Mouse (Mus musculus): ENCODE data around the gene Ube2f. TPM values are rescaled to one million over a fixed set of nuclear protein-coding genes. Genes with fewer than 3 reads are reported as not detected.

The Ube2f gene
- polyA plus RNA-seq, 1 experiment from 2014 or later, result 80.5 TPM

DNA sequence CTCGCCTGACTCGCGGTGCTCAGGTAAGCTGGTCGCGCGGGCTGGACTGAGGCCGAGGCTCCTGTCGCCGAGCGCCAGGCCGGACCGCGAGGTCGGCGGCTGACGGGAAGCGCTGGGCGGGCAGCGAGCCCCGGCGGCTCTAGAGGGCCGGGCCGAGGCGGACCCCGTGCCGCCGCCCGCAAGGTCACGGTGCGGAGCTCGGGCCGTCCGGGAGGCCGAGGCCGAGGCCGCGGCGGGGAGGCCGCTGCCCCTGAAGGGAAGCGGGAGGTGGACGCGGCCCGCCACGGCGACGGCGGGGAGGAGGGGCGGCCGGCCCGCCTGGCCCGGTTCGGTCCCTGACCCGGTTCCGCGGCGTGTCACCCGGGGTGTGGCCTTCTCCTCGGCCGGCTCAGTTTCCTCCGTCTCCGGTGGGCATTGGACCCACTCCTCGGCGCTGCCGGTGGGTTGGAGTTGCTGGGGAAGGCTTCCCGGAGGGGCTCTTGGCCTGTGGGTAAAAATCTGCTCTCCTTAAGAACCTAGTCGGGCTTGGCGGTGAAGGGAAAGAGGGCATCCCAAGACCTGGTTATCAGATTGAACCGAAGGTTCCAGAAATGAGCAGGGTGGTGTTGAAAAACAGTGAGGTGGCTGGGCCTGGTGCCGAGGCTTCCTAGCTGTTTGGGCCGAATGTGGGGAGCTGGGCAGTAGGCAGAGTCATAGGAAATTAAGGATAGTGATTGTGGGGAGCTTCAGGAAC lies 477 bp downstream of the Ube2f start:
- H3K36me3 ChIP-seq (ENCODE audit: control insufficient read depth, insufficient read depth, low read length), result 0 out of 2 replicates have a peak, but pooled peaks cover 3% of the 10 kb centered on the region
- no peaks in the 10 kb centered on the region for H3K27me3 ChIP-seq (ENCODE audit: control insufficient read depth, insufficient read depth, low read length)
- peak overlapping the region; percentile 99 for H3K4me3 ChIP-seq (ENCODE audit: low read length)
- H3K9me3 ChIP-seq (ENCODE audit: control insufficient read depth, low read length), result no peaks in the 10 kb centered on the region
- H3K4me1 ChIP-seq (ENCODE audit: control insufficient read depth, insufficient read depth, low read length), result peaks cover 16% of the 10 kb centered on the region
- WGBS, result under 1% methylated on average over 56 of the region's 70 CpGs
- H3K4me2 ChIP-seq (replicated peaks; ENCODE audit: low read depth, low read length), result peak overlapping the region; percentile 72
- H3K27ac ChIP-seq (ENCODE audit: low read depth, low read length), result peak overlapping the region; percentile 78
- ATAC-seq (ENCODE audit: low FRiP score, low TSS enrichment), result no peak
- peak overlapping the region; percentile 97 for H3K9ac ChIP-seq (ENCODE audit: low read depth, low read length)

DNA sequence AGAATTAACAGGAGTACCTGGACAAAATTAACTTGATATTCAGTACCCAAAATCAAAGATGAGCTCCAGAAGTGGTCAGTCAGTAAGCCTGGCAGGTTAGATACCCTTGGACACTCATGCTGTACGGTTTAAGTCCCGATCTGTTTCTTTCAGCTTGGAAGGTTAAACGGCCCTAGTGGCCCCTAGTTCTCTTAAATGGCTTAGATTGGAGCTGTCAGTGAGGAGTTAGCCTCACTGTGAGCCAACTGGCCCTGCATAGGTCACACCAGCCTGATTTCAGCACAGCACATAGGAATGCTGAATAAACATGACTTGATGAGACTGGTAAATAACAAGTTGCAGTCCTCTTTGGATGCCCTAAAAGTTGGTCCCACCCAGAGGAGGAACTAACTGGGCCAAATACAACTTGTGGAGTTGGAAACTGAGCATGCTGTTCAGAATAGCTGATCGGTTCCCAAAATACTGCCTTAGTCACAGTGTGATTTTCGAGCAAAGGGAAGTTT lies 1.1 kb downstream of the Ube2f start:
- WGBS, result 42% methylated on average over 5 of the region's 5 CpGs

DNA sequence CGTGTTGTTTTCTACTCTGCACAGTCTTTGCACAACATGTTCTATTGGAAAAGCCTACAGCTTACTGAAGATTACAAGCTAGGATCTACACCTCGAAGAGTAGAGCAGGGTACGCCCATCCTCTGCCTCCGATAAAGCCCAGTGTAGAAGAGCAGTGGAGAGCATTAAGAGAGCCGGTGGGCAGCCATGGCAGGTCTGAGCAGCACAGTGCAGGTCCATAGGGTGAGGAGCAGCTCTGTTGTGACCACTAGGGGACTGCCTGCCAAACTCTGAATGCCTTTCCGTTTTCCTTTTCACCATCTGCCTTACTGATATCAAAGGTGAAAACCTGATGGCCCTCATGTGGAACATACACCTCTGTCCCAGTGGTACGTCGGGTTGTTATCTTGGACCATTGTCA lies 1.8 kb downstream of the Ube2f start:
- WGBS, result 61% methylated on average over 8 of the region's 8 CpGs
- Histone ChIP-seq H3K9me3 (ENCODE audit: control insufficient read depth, low read length) (no peaks in the 10 kb centered on the region), H3K4me1 (ENCODE audit: control insufficient read depth, insufficient read depth, low read length) (peaks cover 16% of the 10 kb centered on the region), H3K4me2 (replicated peaks; ENCODE audit: low read depth, low read length) (peak overlapping the region; percentile 72), H3K36me3 (ENCODE audit: control insufficient read depth, insufficient read depth, low read length) (0 out of 2 replicates have a peak, but pooled peaks cover 3% of the 10 kb centered on the region), H3K4me3 (ENCODE audit: low read length) (no peak overlapping the region), H3K9ac (ENCODE audit: low read depth, low read length) (peak overlapping the region; percentile 97), H3K27ac (ENCODE audit: low read depth, low read length) (no peak overlapping the region), H3K27me3 (ENCODE audit: control insufficient read depth, insufficient read depth, low read length) (no peaks in the 10 kb centered on the region)
- no peak for ATAC-seq (ENCODE audit: low FRiP score, low TSS enrichment)

More for the DNA sequence above, 1.1 kb downstream of the Ube2f start:
- H3K9me3 ChIP-seq (ENCODE audit: control insufficient read depth, low read length), result no peaks in the 10 kb centered on the region
- no peaks in the 10 kb centered on the region for H3K27me3 ChIP-seq (ENCODE audit: control insufficient read depth, insufficient read depth, low read length)
- peak overlapping the region; percentile 97; the same call in 1 of the 2 replicates for H3K9ac ChIP-seq (ENCODE audit: low read depth, low read length)
- peaks cover 16% of the 10 kb centered on the region for H3K4me1 ChIP-seq (ENCODE audit: control insufficient read depth, insufficient read depth, low read length)
- peak overlapping the region; percentile 72 for H3K4me2 ChIP-seq (replicated peaks; ENCODE audit: low read depth, low read length)
- no peak overlapping the region for H3K27ac ChIP-seq (ENCODE audit: low read depth, low read length)
- ATAC-seq (ENCODE audit: low FRiP score, low TSS enrichment), result no peak
- peak overlapping the region; percentile 99 for H3K4me3 ChIP-seq (ENCODE audit: low read length)
- 0 out of 2 replicates have a peak, but pooled peaks cover 3% of the 10 kb centered on the region for H3K36me3 ChIP-seq (ENCODE audit: control insufficient read depth, insufficient read depth, low read length)

DNA sequence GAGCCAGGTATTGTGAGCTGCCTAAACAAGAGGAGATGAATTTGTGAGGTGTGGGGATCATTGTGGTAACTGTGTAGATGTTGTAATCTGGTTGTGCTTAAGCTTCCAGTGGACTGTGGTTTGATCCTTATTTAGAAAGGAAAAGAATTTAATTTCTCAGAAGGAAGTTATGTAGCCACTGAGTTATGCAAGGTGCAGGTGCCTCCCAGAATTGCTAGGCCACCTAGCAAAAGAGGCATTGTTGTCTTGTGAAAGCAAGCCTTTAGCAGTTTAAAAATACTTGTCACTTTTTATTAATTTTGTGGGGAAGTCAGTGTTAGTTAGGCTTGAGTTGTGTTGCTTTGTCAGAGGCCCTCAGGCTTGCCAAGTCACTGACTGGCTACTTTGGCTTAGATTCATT lies 7.8 kb downstream of the Ube2f start:
- ATAC-seq (ENCODE audit: low FRiP score, low TSS enrichment), result no peak

DNA sequence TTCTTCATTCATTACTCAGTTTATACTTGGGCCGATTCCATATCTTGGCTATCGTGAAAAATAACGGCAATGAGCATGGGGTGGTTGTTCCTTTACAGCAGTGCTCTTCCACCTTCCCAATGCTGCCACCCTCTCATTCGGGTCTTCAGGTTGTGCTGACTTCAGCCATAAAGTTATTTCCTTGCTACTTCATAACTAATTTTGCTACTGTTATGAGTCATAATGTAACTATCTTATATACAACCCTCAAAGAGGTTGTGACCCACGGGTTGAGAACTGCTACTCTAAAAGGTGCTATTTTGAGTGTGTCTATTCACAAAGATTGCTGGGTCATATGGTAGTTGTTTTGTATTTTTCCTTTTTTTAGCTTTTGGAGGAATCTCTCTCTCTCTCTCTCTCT lies 9.7 kb downstream of the Ube2f start:
- H3K36me3 ChIP-seq (ENCODE audit: control insufficient read depth, insufficient read depth, low read length), result peaks cover under 1% of the 10 kb centered on the region; the same call in 1 of the 2 replicates
- no peak overlapping the region for H3K27ac ChIP-seq (ENCODE audit: low read depth, low read length)
- no peak overlapping the region for H3K4me3 ChIP-seq (ENCODE audit: low read length)
- no peak overlapping the region for H3K9ac ChIP-seq (ENCODE audit: low read depth, low read length)
- H3K4me1 ChIP-seq (ENCODE audit: control insufficient read depth, insufficient read depth, low read length), result no peaks in the 10 kb centered on the region
- ATAC-seq (ENCODE audit: low FRiP score, low TSS enrichment), result no peak
- no peak overlapping the region for H3K4me2 ChIP-seq (replicated peaks; ENCODE audit: low read depth, low read length)
- WGBS, result 90% methylated on average over 5 of the region's 5 CpGs
- H3K27me3 ChIP-seq (ENCODE audit: control insufficient read depth, insufficient read depth, low read length), result no peaks in the 10 kb centered on the region
- H3K9me3 ChIP-seq (ENCODE audit: control insufficient read depth, low read length), result no peaks in the 10 kb centered on the region

More for the DNA sequence above, 7.8 kb downstream of the Ube2f start:
- peaks cover 3% of the 10 kb centered on the region; the same call in 1 of the 2 replicates for H3K36me3 ChIP-seq (ENCODE audit: control insufficient read depth, insufficient read depth, low read length)
- no peaks in the 10 kb centered on the region for H3K4me1 ChIP-seq (ENCODE audit: control insufficient read depth, insufficient read depth, low read length)
- H3K27me3 ChIP-seq (ENCODE audit: control insufficient read depth, insufficient read depth, low read length), result no peaks in the 10 kb centered on the region
- H3K9ac ChIP-seq (ENCODE audit: low read depth, low read length), result no peak overlapping the region
- no peaks in the 10 kb centered on the region for H3K9me3 ChIP-seq (ENCODE audit: control insufficient read depth, low read length)
- H3K4me3 ChIP-seq (ENCODE audit: low read length), result no peak overlapping the region
- H3K27ac ChIP-seq (ENCODE audit: low read depth, low read length), result no peak overlapping the region
- no peak overlapping the region for H3K4me2 ChIP-seq (replicated peaks; ENCODE audit: low read depth, low read length)

DNA sequence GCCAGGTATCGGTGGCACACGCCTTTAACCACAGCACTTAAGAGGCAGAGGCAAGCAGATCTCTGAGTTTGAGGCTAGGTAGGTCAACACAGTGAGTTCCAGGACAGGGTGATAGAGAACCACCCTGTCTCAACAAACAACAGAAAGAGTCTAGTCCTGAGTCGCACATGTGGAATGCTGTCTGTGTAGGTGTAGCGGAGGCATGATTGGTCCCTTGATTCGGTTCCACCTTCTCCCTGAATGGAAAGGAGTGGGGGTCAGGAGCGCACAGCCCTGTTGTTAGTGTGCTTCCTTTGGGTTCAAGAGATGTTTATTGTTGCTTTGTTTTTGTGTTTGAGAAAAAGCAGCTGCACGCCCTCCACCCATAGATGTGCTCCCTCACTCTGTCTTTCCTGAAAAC lies 12.4 kb downstream of the Ube2f start:
- H3K36me3 ChIP-seq (ENCODE audit: control insufficient read depth, insufficient read depth, low read length), result peaks cover 19% of the 10 kb centered on the region
- ATAC-seq (ENCODE audit: low FRiP score, low TSS enrichment), result no peak
- 91% methylated on average over 7 of the region's 7 CpGs for whole genome bisulfite sequencing
- no peak overlapping the region for H3K27ac ChIP-seq (ENCODE audit: low read depth, low read length)
- no peaks in the 10 kb centered on the region for H3K4me1 ChIP-seq (ENCODE audit: control insufficient read depth, insufficient read depth, low read length)
- H3K9me3 ChIP-seq (ENCODE audit: control insufficient read depth, low read length), result no peaks in the 10 kb centered on the region
- no peak overlapping the region for H3K9ac ChIP-seq (ENCODE audit: low read depth, low read length)
- no peak overlapping the region for H3K4me2 ChIP-seq (replicated peaks; ENCODE audit: low read depth, low read length)
- no peaks in the 10 kb centered on the region for H3K27me3 ChIP-seq (ENCODE audit: control insufficient read depth, insufficient read depth, low read length)
- no peak overlapping the region for H3K4me3 ChIP-seq (ENCODE audit: low read length)

DNA sequence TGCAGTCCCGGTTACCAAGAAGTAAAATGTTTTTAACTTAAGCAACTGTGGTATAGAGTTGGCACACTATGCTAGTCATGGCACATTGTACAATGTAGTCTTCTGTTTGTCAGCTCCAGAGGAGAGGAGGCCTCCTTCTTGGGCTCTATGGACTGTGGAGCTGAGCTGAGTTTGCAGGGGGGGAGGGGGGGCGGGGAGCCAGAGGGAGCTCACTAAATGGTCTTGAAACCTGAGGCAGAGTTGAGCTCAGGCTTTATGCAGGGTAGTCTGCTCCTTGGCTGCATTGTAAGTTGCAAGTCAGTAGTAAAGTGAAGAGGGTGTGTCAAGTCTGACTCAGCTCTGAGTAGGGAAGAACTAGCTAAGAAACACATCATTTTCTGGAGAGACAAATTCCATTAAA lies 22.2 kb downstream of the Ube2f start:
- Histone ChIP-seq H3K27me3 (ENCODE audit: control insufficient read depth, insufficient read depth, low read length) (no peaks in the 10 kb centered on the region), H3K36me3 (ENCODE audit: control insufficient read depth, insufficient read depth, low read length) (peaks cover 21% of the 10 kb centered on the region), H3K9ac (ENCODE audit: low read depth, low read length) (no peak overlapping the region), H3K4me2 (replicated peaks; ENCODE audit: low read depth, low read length) (no peak overlapping the region), H3K9me3 (ENCODE audit: control insufficient read depth, low read length) (no peaks in the 10 kb centered on the region), H3K4me1 (ENCODE audit: control insufficient read depth, insufficient read depth, low read length) (no peaks in the 10 kb centered on the region), H3K27ac (ENCODE audit: low read depth, low read length) (no peak overlapping the region), H3K4me3 (ENCODE audit: low read length) (no peak overlapping the region)
- WGBS, result 86% methylated on average over 2 of the region's 2 CpGs
- ATAC-seq (ENCODE audit: low FRiP score, low TSS enrichment), result no peak

DNA sequence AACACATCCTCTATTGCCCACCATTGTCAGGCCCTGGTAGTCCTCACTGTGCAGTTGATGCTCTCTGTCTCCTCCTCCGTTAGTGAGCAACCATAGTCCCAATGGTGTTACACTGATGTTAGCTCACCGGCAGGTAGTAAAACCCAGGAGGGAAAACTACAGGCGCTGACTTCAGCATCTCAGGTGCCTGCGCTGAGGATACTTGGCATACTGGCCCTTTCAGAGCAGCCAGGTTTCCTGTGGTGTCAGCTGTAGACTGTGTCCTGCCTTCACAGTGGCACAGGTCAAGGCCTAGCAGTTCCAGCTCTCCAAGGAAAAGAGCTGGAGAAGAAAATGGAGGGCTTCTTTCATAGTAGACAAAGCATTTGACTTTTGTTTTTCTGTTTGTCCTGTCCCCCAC lies 26.5 kb downstream of the Ube2f start:
- Histone ChIP-seq H3K4me1 (ENCODE audit: control insufficient read depth, insufficient read depth, low read length) (no peaks in the 10 kb centered on the region), H3K9me3 (ENCODE audit: control insufficient read depth, low read length) (no peaks in the 10 kb centered on the region), H3K9ac (ENCODE audit: low read depth, low read length) (no peak overlapping the region), H3K36me3 (ENCODE audit: control insufficient read depth, insufficient read depth, low read length) (peaks cover 44% of the 10 kb centered on the region), H3K4me2 (replicated peaks; ENCODE audit: low read depth, low read length) (no peak overlapping the region), H3K4me3 (ENCODE audit: low read length) (no peak overlapping the region), H3K27me3 (ENCODE audit: control insufficient read depth, insufficient read depth, low read length) (no peaks in the 10 kb centered on the region), H3K27ac (ENCODE audit: low read depth, low read length) (no peak overlapping the region)
- 89% methylated on average over 4 of the region's 4 CpGs for WGBS
- ATAC-seq (ENCODE audit: low FRiP score, low TSS enrichment), result no peak

DNA sequence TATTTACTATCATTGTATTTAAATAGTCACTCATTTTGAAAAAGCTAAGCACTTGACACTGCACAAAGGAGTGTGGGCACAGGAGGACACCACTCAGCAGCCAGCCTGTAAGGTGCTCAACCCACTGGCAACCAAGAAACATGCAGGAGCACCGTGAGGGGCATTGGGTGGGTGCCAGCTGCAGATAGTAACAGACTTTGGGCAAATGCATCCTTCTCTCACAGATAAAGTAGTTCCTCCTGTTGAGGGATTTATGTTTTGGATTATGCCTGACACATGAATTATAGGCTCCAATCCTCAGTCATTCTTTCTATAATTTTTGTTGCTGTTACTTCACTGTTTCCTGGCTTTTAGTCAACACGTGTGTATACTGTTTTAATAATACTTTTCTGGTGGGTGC lies 27.4 kb downstream of the Ube2f start:
- Histone ChIP-seq H3K9ac (ENCODE audit: low read depth, low read length) (no peak overlapping the region), H3K27me3 (ENCODE audit: control insufficient read depth, insufficient read depth, low read length) (no peaks in the 10 kb centered on the region), H3K27ac (ENCODE audit: low read depth, low read length) (no peak overlapping the region), H3K4me3 (ENCODE audit: low read length) (no peak overlapping the region), H3K36me3 (ENCODE audit: control insufficient read depth, insufficient read depth, low read length) (peaks cover 45% of the 10 kb centered on the region), H3K4me1 (ENCODE audit: control insufficient read depth, insufficient read depth, low read length) (no peaks in the 10 kb centered on the region), H3K4me2 (replicated peaks; ENCODE audit: low read depth, low read length) (no peak overlapping the region), H3K9me3 (ENCODE audit: control insufficient read depth, low read length) (no peaks in the 10 kb centered on the region)
- no peak for ATAC-seq (ENCODE audit: low FRiP score, low TSS enrichment)
- WGBS, result 92% methylated on average over 2 of the region's 2 CpGs

All from kidney, embryonic 14.5 days (tissue).